Mouse (Mus musculus) cortical plate, adult 2 months (tissue): ENCODE data around the gene Lmo2.

Experiments used
- CTCF ChIP-seq: fragments of 200-500 bp; IDR thresholded peaks from 2 replicates; pipeline ENCODE4 v1.5.1; 2011; ENCODE audit warnings: mild to moderate bottlenecking, control low read depth, low read length; ENCODE audit not compliant: insufficient read depth; ENCODE audit errors: extremely low read depth
- POLR2A ChIP-seq: fragments of 200-500 bp; IDR thresholded peaks from 2 replicates; pipeline ENCODE4 v1.6.1; 2011; ENCODE audit warnings: mild to moderate bottlenecking, low read length, control low read depth; ENCODE audit not compliant: insufficient read depth; ENCODE audit errors: extremely low read depth

GRCm38 (mm10) chr2:103991303-103991702 is 33.5 kb downstream of the Lmo2 start:
- TF ChIP-seq CTCF: no peak
- TF ChIP-seq POLR2A: no peak
